Mouse (Mus musculus) lung, postnatal 25 days (tissue): ENCODE data around the gene Sspn.

Experiments
- DNase-seq: peaks from one replicate; pipeline ENCODE4 v3.0.0; 2022; ENCODE audit warnings: low spot score

Sspn gene

DNA sequence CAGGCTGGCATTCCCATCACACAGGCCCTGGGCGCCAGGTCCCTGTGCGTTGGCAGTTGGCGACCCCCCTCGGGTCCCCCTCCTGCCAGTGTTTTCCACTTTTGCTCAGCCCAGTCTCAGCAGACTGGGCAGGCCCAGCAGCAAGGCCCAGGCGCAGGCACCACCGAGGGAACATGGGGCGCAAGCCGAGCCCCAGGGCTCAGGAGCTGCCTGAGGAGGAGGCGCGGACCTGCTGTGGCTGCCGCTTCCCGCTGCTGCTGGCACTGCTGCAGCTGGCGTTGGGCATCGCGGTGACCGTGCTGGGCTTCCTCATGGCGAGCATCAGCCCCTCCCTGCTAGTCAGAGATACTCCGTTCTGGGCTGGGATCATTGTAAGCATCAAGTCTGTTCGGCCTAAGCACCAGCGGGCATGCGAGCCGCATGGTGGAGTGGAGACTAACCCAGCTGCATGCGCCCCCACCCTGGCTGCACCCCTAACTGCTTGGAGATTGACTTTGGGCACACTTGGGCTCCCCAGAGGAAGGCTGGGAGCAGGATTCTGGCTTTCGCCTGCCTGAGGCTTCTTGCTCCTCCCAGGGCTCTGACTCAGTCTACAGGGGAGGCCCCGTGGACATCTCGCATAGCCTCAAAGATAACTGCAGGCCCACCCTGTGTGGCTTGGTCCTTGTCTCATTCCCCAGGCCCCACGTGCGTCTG, 2.7 kb downstream of the Sspn start:
- DNase-seq: peak; percentile 80

DNA sequence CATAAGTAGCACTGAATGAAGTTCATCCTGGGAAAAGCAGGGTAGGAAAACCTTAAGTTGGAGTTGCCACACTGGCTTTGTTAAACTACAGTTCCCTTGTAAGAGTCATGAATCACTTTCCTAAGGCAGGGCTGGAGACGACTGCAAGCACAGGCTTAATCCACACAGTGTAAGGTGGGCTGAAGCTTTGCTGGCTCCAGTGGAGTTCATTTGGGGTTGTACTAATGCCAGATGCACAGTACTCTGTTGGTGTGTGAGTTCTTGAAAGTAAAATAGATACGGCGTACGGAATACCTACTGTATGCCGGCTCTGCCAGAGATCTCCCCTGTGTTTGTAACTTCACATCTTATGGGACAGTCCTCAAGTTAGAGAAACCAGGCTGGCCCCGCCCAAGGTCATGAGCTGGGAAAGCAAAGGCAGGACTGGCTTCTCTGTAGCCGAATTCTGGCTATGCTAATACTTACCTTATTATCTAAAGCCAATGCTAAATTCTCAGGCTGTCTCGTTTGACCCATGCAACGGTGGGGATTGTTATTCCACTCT, 3.3 kb downstream of the Sspn start:
- DNase-seq: no peak

DNA sequence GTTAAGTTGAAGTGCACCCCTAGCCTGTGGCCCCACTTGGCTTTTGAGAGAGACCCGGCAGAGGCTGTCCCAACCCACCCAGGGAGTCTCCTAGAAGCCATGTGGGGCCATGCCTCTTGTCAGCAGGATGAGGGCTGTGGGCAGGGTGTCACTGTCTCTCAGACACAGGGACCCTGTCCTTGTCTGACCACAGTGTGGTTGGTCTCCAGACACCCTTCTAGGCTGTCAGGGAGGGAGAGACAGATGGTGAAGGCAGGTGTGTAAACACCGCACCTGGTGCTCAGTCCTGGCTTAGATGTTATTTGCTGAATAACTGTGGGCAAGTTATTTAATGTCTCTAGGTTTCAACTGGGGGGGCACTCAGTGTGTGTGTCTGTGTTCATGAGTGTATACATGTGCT, 4.5 kb downstream of the Sspn start:
- DNase-seq: no peak

DNA sequence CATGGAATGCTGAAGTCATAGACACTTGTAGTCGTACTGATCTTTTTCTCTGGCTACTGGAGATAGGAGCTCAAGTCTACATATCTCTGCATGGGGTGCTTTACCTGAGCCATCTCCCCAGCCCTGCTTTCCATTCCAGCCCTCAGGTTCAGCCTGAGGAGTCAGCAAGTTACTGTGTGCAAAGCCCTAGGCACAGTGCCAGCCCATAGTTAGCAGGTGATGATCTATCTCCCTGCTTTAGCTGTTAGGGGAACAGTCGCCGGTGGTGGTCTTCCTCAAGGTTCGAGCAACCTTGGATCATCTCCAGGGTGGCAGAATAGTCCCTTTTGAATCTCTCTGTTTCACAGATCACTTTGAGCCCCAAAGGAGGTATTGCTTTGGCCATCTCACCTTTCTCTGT, 5.1 kb downstream of the Sspn start:
- DNase-seq: no peak

DNA sequence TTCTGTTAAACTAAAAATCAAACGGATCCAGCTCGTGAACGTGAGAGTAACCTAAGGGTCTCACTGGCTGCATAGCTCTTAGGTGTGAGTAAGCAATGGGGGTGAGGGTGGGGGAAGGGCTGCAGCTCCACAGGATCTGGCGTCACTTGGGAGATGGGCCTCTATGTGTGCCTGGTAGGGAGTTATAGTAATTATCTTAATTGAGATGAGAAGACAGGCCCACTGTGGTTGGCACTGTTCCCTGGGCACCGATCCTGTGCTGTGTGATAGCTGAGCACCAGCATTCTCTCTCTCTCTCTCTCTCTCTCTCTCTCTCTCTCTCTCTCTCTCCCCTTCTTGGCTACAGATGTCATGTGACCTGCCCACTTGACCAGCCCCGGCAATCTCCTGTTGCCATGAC, 9.4 kb downstream of the Sspn start:
- no peak for DNase-seq

DNA sequence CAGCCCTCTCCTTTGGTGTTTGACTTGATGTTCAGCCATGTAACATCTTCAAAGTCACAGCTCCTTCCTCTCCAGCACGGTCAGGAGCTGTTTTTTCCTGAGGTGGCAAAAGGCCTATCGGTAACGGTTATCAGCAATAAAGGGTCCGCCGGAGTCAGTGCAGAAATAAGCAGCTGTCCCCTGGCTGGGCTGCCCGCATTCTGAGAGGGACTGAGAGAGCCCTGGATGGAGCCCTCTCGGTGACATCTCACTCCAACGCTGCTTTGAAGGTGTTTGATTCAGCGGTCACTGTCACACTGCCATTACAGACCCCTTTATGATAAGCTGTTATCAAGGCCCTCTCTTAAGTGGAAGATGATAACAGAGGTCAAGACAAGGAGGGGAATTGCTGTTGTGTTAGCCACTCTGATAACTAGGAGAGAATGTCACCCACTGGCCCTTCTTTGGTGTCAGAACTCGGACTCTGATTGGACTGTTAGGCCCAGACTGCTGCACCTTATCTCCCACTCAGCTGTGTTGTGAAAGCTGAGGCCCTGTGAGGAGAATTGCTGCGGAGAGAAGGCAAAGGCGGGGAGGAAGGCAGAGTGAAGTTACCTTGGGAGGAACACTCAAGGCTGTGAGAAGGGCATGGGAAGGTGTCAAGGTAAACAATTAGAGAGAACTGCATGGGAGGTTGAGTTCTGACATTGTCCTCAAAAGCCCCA, 11.0 kb downstream of the Sspn start:
- no peak for DNase-seq

DNA sequence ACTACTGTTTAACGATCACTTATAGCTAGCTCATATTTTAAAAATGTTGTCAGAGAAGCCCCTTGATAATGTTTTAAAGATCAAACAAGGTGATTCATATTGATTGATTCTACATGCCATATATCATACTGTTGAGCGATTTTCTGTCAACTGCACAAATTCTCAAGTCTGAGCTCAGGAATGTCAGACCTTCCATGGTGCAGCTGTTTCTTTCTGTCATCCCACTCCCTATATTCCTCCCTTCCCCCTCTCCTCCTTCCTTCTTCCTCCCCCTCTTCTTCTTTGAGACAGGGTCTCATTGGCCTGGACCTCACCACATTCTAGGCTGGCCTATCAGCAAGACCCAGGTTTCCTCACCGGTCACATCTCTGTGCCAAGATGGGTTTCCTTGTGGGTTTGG, 12.0 kb downstream of the Sspn start:
- DNase-seq: no peak

DNA sequence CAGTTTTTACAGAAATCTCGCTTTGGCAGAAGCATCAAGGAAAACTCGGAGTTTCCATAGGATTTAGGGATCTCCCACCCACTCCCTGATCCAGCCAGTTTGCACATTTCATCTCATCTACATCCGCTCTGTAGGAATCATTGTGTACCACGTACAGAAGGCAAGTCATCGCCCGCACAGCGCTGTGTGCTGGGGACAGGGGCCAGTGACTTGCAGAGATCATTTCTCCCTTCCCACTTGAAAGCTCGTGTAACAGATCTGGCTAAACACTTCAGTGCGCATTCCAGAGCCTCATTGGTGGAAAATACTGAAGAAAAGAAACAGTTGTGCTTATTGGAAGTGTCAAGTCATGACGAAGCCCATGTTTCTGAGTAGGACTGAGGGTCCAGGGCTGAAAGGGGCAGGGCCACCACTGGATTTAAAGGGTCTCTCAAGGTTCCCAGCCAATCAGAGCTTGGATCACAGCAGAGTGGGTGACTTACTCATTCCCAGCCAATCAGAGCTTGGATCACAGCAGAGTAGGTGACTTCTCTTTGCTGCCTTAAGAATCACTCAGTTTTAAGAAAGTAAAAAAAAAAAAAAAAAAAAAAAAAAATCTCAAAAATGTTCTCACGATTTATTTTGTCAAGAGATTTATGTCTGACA, 14.4 kb downstream of the Sspn start:
- no peak for DNase-seq

DNA sequence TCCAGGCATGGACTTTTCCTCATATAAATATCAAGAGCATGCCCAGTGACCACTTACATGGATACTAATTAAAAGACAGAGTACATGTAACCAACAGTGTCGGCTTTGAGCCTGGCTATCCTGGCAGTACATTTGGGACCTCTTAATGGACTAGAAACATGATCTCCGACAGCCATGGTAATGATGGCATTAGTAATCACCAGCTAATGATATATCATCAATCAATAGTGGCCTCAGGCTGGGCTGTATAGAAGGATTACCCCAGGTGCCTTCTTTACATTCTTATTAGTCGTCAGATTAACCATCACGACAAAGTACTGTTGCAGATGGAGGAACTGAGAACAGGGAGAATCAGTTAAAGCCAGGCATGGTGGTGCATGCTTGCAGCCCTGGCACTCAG, 17.6 kb downstream of the Sspn start:
- no peak for DNase-seq

DNA sequence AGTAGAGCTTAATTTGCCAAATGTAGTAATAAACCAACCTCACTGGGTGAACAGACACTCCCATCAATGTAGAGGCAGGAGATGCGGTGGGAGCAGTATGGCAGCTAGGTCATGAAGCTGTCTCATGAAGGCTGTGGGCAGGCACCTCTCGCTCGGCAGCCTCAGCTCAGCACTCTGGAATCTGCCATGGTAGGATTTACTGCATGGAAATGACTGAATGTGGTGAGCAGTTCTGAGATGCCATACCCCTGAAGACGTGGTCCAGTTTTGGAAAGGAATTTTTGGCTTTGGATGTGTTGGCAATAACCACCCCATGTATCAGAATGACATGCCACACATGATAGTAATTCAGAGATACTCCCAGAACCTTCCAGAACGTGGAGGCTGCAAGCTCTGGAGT, 19.2 kb downstream of the Sspn start:
- no peak for DNase-seq

DNA sequence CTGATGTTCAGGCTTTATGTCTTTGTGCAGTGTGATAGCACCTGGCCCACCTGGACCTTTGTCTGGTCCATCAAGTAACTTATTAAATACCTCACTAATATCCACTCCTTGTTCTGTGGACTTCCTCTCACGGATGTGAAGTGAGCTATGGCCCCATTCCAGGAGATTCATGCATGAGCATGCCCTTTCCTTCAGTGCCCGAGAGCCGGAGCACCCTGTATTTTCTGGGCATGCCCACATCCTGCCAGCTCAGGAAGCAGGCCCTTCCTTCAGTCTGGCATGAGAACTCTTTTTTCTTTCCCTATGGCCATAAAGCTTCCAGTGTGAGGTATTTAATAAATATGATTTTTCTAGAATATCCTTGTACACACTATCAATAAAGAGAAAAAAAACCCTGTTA, 21.2 kb downstream of the Sspn start:
- DNase-seq: no peak

DNA sequence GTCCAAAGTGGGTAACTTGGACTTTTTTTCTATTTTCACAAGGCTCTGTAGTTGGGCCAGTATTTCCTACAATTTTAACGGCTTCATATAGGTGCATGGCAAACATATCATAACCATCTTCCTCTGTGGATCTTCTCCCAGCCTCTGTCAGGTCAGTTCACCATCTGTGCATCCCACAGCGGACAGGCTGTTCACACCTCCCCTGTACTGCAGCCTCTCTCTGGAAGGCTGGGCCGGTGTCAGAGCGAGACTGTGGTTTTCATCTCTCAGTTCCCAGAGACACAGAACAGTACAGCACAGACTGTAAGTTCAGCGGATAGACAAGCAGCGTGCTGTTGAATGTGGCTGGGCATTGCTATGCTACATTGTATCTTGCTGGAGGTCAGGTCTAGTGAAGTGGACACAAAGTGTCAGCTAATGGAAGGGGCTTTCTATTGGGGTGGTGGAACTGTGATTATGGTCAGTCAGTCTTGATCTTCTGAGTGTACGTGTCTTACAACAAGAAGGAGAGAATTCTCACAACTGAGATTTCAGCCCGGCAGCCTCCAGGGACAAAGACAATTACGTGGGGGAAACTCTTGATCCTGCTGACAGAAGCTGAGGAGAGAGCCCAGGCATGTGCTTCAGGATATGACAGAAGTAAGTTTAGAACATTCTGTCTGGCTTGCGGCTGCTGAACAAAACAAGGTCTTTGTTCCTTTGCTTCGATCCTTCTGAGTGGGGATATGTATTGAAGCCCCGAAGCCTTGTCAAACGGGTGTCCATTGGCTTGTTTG, 21.9 kb downstream of the Sspn start:
- no peak for DNase-seq

DNA sequence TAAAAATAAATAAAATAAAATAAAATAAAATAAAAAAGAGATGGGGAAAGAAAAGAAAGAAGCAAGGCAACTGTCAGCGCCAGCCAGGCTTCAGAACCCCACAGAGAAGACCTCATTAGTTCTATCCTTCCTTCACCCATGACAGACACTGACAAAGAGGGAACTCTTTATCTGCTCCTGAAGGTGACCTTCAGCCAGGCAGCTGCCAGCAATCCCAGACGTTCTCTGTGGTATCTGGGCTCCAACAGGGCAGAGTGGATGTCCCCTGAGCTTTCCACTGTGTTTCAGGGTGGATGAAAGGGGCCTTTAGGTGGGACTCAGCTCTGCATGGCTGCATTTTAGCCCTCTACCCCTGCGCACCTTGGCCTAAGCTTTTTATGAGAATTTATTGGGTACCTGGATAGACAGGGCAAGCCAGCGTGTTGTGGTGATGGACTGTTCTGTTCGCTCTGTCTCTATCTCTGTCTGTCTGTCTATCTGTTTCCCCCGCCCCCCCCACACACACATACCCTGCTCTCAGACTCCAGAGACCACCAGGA, 26.1 kb downstream of the Sspn start:
- DNase-seq: no peak

DNA sequence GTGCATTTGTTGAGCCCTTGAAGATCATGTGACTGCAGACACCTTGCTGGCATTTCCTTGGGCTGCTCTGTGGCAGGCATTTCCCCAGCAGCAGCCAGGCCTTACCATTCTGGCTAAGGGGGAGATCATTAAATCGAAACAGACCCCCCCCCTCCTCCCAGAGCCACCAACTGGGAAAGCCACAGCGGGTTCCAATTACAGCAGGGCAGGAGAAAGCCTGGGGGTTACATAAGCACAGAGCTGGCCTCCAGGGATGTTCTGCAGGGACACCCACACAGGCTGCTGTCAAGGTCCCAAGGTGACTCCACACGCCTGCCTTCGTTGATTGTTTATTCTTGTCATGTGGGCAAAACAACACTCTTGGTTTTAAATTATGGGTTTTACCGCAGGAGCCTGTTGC, 26.6 kb downstream of the Sspn start:
- DNase-seq: no peak

DNA sequence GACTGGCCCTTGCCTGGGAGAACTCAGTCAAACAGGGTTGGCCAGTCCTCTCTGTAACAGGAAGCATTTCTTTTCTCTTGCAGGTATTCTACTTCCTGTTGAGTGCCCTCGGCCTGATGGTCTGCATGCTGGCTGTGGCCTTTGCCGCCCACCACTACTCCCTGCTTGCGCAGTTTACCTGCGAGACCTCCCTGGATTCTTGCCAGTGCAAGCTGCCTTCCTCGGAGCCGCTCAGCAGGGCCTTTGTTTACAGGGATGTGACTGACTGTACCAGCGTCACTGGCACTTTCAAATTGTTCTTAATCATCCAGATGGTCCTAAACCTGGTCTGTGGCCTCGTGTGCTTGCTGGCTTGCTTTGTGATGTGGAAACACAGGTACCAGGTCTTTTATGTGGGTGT, 29.6 kb downstream of the Sspn start:
- no peak for DNase-seq

DNA sequence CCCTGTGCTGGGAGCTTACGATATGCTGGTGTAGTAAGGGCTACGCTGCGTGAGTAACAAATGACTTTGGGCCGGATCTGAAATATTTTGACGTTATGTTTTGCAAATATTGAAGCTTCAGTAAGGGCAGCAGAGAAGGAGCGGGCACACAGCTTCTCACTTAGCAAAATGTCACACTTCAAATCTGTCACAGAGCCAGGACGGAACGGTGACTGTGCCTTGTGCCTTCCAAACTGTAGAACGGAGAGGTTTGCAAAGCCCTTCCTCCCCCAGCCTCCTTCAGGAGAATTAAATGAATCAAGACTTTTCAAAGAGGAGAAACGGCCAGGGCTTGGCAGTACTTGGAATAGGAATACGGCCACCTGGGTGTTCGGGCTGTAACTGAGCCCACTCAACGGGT, 32.5 kb downstream of the Sspn start:
- no peak for DNase-seq

DNA sequence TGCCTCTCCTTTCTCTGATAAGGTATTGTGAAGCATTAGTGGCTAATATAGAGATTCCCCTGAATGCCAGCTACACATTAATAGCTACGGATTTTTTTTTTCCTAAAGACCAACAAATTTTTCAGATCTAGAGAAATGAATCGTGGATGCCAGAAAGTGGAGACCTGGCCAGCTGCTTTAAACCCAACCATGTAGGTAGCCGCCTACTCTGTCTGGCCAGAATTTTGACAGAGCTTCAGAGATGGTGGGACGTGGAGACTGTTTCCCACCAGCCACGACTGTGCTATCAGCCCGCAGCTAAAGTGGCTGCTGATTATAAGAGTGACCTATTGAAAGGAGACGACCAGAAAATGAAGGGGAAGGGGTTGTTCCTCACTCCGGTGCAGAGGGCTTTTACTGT, 36.3 kb downstream of the Sspn start:
- DNase-seq: no peak

DNA sequence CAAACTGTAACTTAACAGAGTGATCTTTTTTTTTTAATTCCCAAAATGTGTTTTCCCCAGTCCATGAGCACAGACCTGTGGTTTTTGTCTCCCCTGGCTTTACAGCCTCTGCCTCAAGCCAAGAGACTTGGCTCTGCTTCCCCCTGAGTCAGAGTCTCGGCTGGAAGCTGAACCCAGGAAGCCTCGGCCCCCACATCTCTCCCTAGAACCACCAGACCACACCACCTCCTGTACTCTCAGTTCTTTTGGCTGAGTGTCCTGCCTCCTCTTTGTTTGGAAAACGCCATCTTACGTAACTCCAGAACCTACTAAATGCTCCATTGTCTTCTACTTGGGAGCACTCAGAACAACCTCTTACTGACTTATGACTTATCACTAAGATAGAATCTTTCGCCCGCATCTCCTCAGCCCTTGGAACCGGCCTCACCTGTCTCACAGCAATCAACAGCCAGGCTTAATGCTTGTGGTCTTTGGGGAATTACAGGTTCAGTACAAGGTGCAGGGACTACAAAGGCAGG, 36.9 kb downstream of the Sspn start:
- peak; percentile 72 for DNase-seq

DNA sequence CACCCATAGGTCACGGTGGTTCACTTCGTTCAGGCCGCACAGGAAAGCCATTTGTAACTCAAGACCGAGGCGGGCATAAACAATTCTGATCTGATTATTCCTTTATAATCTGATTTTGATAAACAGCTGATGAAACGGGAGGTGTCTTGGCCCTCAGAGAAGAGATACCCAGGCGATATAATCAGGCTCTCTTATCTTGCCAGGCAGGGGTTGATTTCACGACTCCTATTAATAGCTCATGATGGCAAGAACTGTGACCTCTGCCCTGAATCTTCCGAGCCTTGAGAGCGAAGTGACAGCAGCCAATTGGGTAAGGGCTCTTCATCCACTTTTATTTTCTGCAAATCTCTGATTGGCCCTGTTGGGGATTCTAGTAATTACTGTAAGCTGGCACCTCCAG, 37.4 kb downstream of the Sspn start:
- peak; percentile 50 for DNase-seq

DNA sequence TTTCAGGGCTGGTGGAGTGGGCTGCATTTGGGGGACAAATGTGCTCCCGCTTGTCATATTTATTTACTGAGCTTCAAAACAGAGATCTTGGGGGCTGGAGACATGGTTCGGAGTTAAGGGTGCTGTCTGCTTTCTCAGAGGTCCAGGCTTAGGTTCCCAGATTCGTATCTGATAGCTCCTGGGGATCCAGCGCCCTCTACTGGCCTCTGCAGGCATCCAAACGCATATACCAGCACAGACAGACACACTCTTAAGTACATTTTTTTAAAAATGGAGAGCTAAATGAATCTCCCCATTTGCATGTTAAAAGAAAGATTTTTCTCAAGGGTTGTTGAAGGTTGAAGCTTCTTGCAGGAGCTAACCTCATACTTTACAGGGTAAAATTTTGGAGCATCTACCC, 38.1 kb downstream of the Sspn start:
- DNase-seq: no peak

DNA sequence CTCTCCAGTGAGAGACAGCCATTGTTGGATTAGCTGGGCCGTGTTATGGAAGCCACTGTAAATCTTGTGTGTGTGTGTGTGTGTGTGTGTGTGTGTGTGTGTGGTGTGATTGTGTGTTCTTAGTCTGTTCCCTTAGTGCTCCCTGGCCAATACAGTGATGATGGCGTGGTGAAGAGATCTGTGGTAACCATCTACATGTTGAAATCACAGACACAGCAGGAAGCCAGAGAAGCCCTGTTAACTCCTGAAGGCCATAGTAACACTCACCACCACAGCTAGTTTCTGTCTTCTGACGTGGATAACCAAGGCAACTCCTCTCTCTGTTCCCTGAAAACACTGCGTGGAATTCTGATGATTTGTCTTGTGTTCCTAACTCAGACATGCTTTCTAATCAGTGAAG, 40.7 kb downstream of the Sspn start:
- DNase-seq: no peak

DNA sequence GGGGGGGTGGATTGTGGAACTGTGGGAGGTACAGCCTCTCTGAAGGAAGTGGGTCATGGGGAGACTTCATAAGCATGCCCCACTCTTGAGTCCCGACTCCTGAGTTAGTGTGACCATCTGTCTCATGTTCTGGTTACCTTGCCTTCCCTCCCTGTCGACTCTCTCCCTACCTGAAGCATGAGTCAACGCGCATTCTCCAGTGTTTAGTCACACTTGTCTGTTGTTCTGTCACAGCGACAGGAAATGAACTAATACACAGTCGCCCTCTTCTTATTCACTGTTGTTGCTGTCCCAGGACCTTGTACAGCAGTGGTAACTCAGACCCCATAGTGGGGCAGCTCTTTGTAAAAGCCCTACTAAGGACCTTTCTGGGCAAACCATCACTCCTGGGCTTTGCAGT, 41.4 kb downstream of the Sspn start:
- no peak for DNase-seq
